Mouse (Mus musculus): ENCODE measurements around the gene Hmg20b. TPM values are rescaled to one million over a fixed set of nuclear protein-coding genes. Genes with fewer than 3 reads are reported as not detected.

Hmg20b gene
- total and polyA plus RNA-seq, 2 experiments from 2014 or later = 9.6 to 24.5 TPM

DNA sequence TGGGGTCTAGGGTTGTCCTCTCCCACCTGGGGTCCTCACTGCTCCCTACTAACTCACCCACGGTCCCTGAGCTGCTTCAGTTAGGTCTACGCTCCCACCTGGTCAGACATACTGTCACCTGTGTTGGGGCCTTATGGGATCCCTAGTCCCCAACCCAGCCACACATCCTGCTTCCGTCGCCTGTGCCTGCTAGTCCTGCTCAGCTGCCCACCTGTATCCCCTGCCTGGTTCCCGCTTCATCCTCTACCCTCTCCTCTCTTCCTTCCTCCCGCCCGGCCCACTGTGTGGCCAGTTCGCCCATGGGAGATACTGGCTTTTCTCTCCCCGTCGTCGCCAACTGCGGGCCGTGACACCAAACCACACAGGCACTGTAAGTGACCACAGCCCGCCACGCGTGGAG, 34.7 kb downstream of the Hmg20b start:
- DNase-seq (ENCODE audit: low spot score) = no peak
- no peak overlapping the region for H3K4me3 ChIP-seq (ENCODE audit: low read depth, low read length)
- no peak overlapping the region for H3K27ac ChIP-seq (ENCODE audit: low read depth, low read length)
- H3K4me1 ChIP-seq (ENCODE audit: insufficient read depth, low read length) = 0 out of 2 replicates have a peak, but pooled peaks cover 3% of the 10 kb centered on the region
- H3K27me3 ChIP-seq (ENCODE audit: insufficient read depth, low read length) = no peaks in the 10 kb centered on the region
- 93% methylated on average over 16 of the region's 16 CpGs for WGBS
- no peak overlapping the region for H3K4me2 ChIP-seq (ENCODE audit: low read depth, low read length, poor library complexity, severe bottlenecking)
- peaks cover 69% of the 10 kb centered on the region for H3K36me3 ChIP-seq (ENCODE audit: insufficient read depth, low read length)
- no peak overlapping the region for H3K9ac ChIP-seq (replicated peaks; ENCODE audit: low read length, poor library complexity, severe bottlenecking)
- no peaks in the 10 kb centered on the region for H3K9me3 ChIP-seq (ENCODE audit: low read length)
- ATAC-seq (ENCODE audit: low FRiP score) = no peak
- TF ChIP-seq CTCF (IDR thresholded peaks at IDR 0.05) = no peak

DNA sequence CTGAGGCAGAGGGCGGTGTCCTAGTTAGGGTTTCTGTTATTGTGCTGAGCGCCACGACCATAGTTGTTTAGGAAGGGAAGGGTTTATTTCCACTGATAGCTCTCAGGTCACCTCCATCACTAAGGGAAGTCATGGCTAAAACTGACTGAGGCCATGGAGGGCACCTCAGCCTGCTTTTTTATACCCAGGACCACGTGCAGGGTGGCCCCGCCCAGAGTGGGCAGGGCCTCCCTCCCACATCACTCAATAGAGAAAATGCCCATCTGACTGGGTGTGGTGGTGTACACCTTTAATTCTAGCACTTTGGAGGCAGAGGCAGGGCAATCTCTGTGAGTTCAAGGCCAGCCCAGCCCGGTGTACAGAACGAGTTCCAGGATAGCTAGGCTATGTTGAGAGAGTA, 36.1 kb downstream of the Hmg20b start:
- no peak overlapping the region for H3K4me3 ChIP-seq (ENCODE audit: low read depth, low read length)
- peaks cover 83% of the 10 kb centered on the region for H3K36me3 ChIP-seq (ENCODE audit: insufficient read depth, low read length)
- DNase-seq (ENCODE audit: low spot score) = no peak
- H3K9me3 ChIP-seq (ENCODE audit: low read length) = no peaks in the 10 kb centered on the region
- WGBS = 81% methylated on average over 7 of the region's 7 CpGs
- ATAC-seq (ENCODE audit: low FRiP score) = no peak
- H3K9ac ChIP-seq (replicated peaks; ENCODE audit: low read length, poor library complexity, severe bottlenecking) = no peak overlapping the region
- H3K4me1 ChIP-seq (ENCODE audit: insufficient read depth, low read length) = 0 out of 2 replicates have a peak, but pooled peaks cover 2% of the 10 kb centered on the region
- TF ChIP-seq CTCF (IDR thresholded peaks at IDR 0.05) = no peak
- no peaks in the 10 kb centered on the region for H3K27me3 ChIP-seq (ENCODE audit: insufficient read depth, low read length)
- no peak overlapping the region for H3K4me2 ChIP-seq (ENCODE audit: low read depth, low read length, poor library complexity, severe bottlenecking)
- no peak overlapping the region for H3K27ac ChIP-seq (ENCODE audit: low read depth, low read length)

DNA sequence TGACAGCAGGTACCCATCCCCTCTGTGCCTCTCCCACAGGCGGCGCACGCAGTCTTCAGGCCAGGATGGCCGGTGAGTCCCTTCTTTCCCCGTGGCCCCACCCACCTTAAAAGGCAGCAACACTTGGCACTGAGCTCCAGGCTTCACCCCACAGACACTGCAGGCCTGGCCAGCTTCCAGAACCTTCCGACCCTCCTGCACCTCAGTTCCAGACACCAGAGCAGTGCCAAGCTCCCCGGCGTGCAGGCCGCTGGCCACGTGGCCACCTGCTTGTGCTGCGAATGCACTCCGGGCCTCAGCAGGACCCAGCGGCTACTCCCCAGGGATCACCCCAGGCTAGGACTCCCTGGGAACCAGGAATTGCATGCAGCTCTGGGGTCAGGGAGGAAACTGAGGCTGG, 36.7 kb downstream of the Hmg20b start:
- Histone ChIP-seq H3K36me3 (ENCODE audit: insufficient read depth, low read length) (peaks cover 86% of the 10 kb centered on the region), H3K4me3 (ENCODE audit: low read depth, low read length) (no peak overlapping the region)
- WGBS = 89% methylated on average over 13 of the region's 13 CpGs

DNA sequence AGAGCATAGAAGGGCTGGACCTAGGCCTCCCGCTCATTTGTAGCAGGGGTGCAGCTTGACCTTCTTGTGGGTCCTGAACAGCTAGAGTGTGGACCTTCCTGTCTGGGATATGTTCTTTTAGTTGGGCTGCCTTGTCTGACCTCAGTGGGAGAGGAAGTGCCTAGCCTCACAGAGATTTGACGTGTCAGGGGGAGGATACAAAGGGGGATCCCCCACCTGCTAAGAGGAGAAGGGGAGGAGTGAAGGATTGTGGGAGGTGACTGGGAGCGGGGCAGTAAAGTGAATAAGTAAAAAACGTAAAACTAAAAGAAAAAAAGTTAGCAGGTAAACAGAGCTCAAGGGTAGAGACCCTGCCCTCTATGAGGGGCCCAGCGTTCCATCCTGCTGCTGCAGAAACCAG, 40.7 kb downstream of the Hmg20b start:
- Histone ChIP-seq H3K9me3 (ENCODE audit: low read length) (no peaks in the 10 kb centered on the region), H3K4me2 (ENCODE audit: low read depth, low read length, poor library complexity, severe bottlenecking) (no peak overlapping the region), H3K27me3 (ENCODE audit: insufficient read depth, low read length) (no peaks in the 10 kb centered on the region), H3K9ac (replicated peaks; ENCODE audit: low read length, poor library complexity, severe bottlenecking) (no peak overlapping the region), H3K36me3 (ENCODE audit: insufficient read depth, low read length) (peaks cover 83% of the 10 kb centered on the region), H3K4me3 (ENCODE audit: low read depth, low read length) (no peak overlapping the region), H3K4me1 (ENCODE audit: insufficient read depth, low read length) (no peaks in the 10 kb centered on the region), H3K27ac (ENCODE audit: low read depth, low read length) (no peak overlapping the region)
- 93% methylated on average over 5 of the region's 5 CpGs for WGBS
- DNase-seq (ENCODE audit: low spot score) (no peak), ATAC-seq (ENCODE audit: low FRiP score) (no peak)
- no peak for TF ChIP-seq CTCF (IDR thresholded peaks at IDR 0.05)

More for the DNA sequence above, 36.7 kb downstream of the Hmg20b start:
- Histone ChIP-seq H3K27ac (ENCODE audit: low read depth, low read length) (no peak overlapping the region), H3K27me3 (ENCODE audit: insufficient read depth, low read length) (no peaks in the 10 kb centered on the region), H3K4me2 (ENCODE audit: low read depth, low read length, poor library complexity, severe bottlenecking) (no peak overlapping the region), H3K9me3 (ENCODE audit: low read length) (no peaks in the 10 kb centered on the region), H3K4me1 (ENCODE audit: insufficient read depth, low read length) (no peaks in the 10 kb centered on the region), H3K9ac (replicated peaks; ENCODE audit: low read length, poor library complexity, severe bottlenecking) (no peak overlapping the region)
- DNase-seq (ENCODE audit: low spot score) (no peak), ATAC-seq (ENCODE audit: low FRiP score) (no peak)
- TF ChIP-seq CTCF (IDR thresholded peaks at IDR 0.05) = no peak

DNA sequence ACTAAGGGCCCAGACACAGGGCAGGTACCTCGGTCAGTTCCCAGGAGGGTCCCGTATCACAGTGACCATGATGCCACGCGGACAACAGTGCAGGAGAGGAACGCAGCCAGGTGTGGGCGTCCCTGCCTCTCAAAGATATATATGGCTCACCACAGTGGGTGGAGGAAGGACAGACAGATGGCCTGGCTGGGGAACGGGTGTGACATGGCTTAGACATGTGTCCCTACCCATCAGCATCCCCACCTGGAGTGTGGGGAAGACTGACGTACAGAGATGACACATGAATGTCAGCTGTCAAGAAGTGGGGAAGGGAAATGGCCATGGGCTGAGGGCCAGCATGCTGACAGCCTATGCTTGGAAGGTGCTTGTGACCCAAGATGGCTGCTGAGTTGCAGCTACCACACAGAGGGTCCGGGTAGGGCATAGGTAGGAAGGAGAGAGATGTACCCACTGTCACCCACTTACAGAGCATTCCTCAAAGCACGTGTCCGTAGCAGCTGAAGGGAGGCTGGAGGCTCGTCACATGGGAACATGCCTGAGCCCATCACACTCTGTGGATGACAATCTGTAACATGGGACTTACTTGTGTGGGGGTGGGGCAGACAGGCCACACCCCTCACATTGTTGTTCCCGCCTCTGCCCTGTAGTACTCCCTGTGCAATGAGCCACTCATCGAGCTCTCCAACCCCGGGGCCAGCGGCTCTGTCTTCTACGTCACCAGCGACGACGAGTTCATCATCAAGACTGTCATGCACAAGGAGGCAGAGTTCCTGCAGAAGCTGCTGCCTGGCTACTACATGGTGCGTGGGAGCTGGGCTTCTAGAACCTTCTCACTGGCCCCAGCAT, 43.2 kb downstream of the Hmg20b start:
- Histone ChIP-seq H3K27me3 (ENCODE audit: insufficient read depth, low read length) (no peaks in the 10 kb centered on the region), H3K4me3 (ENCODE audit: low read depth, low read length) (no peak overlapping the region), H3K9ac (replicated peaks; ENCODE audit: low read length, poor library complexity, severe bottlenecking) (no peak overlapping the region), H3K36me3 (ENCODE audit: insufficient read depth, low read length) (peaks cover 58% of the 10 kb centered on the region), H3K4me1 (ENCODE audit: insufficient read depth, low read length) (no peaks in the 10 kb centered on the region), H3K4me2 (ENCODE audit: low read depth, low read length, poor library complexity, severe bottlenecking) (no peak overlapping the region), H3K27ac (ENCODE audit: low read depth, low read length) (no peak overlapping the region), H3K9me3 (ENCODE audit: low read length) (no peaks in the 10 kb centered on the region)
- ATAC-seq (ENCODE audit: low FRiP score) = no peak
- no peak for DNase-seq (ENCODE audit: low spot score)
- TF ChIP-seq CTCF (IDR thresholded peaks at IDR 0.05) = no peak
- WGBS = 95% methylated on average over 21 of the region's 21 CpGs

DNA sequence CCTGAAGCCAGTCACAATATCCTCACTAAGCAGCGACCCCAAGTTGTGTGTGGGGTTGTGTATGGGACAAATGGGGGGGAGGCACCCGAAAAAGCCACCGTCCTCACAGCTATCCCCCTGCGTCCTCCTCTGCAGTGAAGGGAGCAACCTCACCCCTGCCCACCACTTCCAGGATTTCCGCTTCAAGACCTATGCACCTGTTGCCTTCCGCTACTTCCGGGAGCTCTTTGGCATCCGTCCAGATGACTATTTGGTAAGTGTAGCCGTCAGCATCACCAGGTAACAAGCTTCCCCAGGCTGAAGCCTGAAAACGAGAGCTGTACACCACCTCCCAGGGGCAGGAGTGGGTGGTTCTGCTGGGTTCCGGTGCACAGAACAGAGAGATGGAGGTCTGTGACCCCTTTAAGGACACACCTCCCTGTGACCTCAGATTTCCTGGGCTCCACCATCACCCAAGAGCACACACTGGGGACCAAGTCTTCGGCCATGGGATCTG, 44.1 kb downstream of the Hmg20b start:
- Histone ChIP-seq H3K9ac (replicated peaks; ENCODE audit: low read length, poor library complexity, severe bottlenecking) (no peak overlapping the region), H3K36me3 (ENCODE audit: insufficient read depth, low read length) (peaks cover 50% of the 10 kb centered on the region), H3K9me3 (ENCODE audit: low read length) (no peaks in the 10 kb centered on the region), H3K27ac (ENCODE audit: low read depth, low read length) (no peak overlapping the region), H3K4me2 (ENCODE audit: low read depth, low read length, poor library complexity, severe bottlenecking) (no peak overlapping the region), H3K4me1 (ENCODE audit: insufficient read depth, low read length) (no peaks in the 10 kb centered on the region), H3K4me3 (ENCODE audit: low read depth, low read length) (no peak overlapping the region), H3K27me3 (ENCODE audit: insufficient read depth, low read length) (no peaks in the 10 kb centered on the region)
- no peak for TF ChIP-seq CTCF (IDR thresholded peaks at IDR 0.05)
- ATAC-seq (ENCODE audit: low FRiP score) (no peak), DNase-seq (ENCODE audit: low spot score) (no peak)
- WGBS = 94% methylated on average over 12 of the region's 12 CpGs
